Mouse (Mus musculus) embryonic fibroblast, embryonic 13.5 days (primary cell): ENCODE data around the gene Zfp354c.

ENCODE experiments used
- CTCF ChIP-seq: IDR thresholded peaks from 2 replicates; pipeline ENCODE4 v1.5.1; 2011; ENCODE audit warnings: mild to moderate bottlenecking, control low read depth, low read length, moderate library complexity, borderline replicate concordance; ENCODE audit not compliant: insufficient read depth
- POLR2A ChIP-seq: IDR thresholded peaks from 2 replicates; pipeline ENCODE4 v1.6.1; 2011; ENCODE audit warnings: low read depth, mild to moderate bottlenecking, control low read depth, low read length, moderate library complexity

GRCm38 (mm10) chr11:50845951-50846350 lies 18.4 kb upstream of the Zfp354c start:
- TF ChIP-seq CTCF, result no peak
- no peak for TF ChIP-seq POLR2A
